Mouse (Mus musculus) cerebellum, adult (tissue): Measurements from ENCODE around the gene 2010111I01Rik.

ENCODE experiments used
- ATAC-seq: cut with Nextera tagmentation; 2 replicates; pipeline ENCODE4 v1.9.2; 2017; ENCODE audit warnings: mild to moderate bottlenecking, moderate library complexity, mixed read lengths; ENCODE audit not compliant: insufficient number of reproducible peaks, low FRiP score, low TSS enrichment

The 2010111I01Rik gene

DNA sequence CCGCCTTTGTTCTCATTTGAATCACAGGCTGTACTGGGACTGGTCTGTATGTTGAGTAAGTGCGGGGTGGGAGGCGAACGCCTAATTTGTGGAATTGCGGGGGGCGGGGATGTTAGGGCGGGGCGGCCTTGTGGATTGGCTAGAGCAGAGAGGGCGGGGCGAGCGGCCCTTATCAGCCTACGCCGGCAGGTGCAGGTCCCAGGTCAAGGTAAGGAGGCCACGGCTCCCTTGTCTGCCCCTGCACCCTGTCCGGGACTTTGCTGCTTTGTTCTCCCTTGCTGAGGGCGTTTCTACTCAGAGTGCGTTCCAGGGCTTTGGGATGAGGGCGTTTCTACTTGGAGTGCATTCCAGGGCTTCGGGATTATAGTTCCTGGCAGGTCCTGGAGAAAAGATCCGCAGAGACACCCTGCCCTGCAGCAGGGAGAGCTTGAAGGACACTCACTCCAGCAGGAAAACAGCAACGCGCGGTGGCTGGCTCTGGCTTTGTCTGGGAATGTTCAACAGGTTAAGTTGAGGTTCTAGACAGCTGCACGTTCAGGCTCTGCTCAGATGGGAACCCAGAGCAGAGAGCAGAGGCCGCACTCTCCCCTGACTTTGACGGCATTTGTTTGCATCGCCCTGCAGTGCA, 308.0 kb downstream of the 2010111I01Rik start:
- ATAC-seq, result 0 out of 2 replicates have a peak, but pooled peaks have one; percentile 34

DNA sequence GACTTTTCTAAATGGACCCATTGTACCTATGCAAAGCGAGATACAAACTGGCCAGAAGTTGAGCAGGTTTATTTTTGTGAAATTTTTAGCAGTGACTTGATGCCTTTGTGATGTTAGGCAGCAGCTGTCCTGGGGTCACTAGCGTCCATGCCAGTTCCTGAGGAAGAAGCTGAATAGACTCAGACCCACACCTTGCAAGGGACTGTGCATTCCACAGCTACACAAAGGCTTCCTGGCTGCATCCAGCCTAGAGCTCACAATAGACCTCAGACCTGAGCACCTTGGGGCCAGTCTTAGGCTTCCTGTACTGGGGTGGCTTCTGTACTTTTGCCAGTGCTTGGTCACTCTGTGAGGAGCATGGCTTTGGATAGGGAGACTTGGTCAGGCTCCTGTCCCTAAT, 309.2 kb downstream of the 2010111I01Rik start:
- ATAC-seq, result no peak

DNA sequence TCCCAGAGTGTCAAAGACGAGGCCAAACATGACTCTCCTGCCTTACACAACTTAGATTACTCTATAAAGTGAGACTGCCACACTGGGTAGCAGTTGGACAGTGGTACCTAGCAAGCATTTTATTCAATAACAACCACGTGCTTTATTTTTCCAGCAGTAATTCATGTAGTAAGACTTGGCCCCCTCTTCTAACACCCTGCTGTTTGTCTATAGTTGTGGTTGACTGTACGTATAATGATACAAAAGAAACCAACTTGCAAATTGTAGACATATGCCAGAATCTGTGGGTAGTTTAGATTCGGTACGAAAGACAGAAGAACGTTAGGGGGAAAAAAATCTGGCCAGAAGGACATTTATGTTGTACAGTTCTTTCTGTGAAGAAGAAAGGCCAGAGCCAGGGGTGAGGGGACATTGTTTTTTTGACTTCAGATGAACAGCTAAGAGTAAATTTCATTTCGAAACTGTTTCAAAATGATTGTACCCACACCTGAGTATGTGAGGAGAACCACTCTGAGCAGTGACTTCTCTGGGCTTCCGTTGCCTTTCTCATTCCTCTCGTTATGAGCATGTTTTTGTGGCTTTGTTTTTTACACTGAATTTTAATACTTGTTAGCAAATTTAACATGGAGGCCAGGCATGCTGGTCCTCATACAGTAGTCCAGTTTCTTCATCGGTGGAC, 309.9 kb downstream of the 2010111I01Rik start:
- ATAC-seq, result no peak

GRCm38 (mm10) chr13:63276389-63276788, 311.7 kb downstream of the 2010111I01Rik start:
- ATAC-seq, result no peak

GRCm38 (mm10) chr13:63277316-63277715, 312.6 kb downstream of the 2010111I01Rik start:
- no peak for ATAC-seq

GRCm38 (mm10) chr13:63278141-63278631, 313.5 kb downstream of the 2010111I01Rik start:
- ATAC-seq, result no peak

DNA sequence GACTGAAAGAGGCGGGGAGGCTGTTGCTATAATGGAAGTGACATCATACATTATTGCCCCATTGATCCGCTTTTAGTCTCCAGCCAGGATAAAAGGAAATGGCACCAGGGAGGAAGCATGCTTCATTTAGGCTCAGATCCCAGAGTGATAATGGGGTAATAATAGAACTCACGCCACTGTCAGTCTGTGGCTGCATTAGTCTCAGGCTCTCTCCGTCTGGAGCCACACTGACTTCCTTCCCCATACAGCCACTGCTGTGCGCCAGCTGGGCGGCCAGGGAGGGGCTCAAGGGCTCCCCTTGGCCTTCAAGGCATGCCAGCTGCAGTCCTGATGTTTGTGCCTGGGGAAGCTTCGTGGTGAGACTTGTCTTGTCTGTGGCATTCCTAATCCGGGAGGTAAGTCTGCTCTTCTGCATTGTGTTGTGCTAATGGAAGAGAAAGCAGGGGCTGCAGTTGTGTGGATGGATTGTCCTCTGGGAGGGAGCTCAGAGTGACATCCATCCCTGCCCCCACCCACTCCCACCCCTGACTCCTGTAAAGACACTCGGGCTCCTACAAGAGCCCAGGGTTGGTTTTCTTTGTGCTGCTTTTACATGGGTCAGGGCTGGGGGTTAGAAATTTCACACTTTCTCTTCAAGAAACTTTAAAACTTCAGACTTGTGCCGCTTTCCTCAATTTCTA, 314.2 kb downstream of the 2010111I01Rik start:
- ATAC-seq, result peak; percentile 46; the same call in 1 of the 2 replicates

- ATAC-seq, result no peak
Measured at GRCm38 (mm10) chr13:63279807-63280206, 315.1 kb downstream of the 2010111I01Rik start.

DNA sequence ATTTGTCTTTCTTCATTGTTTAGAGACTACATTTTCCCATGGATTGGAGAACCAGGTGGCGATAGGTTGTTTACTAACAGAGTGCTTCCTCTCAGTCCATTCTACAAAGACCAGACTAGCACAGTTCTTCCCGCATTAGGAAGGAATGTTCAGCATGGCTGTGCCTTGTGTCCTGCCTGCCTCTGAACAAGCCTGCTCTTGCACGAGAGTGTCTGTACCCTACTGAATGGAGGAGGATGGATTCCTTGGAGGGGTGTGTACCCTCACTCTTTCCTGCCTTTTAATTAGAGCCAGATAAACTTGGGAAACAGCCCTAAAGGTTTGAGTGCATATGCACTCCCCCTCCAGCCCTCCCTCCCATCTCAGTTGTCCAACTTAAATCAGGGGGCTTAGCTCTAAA, 315.7 kb downstream of the 2010111I01Rik start:
- no peak for ATAC-seq

DNA sequence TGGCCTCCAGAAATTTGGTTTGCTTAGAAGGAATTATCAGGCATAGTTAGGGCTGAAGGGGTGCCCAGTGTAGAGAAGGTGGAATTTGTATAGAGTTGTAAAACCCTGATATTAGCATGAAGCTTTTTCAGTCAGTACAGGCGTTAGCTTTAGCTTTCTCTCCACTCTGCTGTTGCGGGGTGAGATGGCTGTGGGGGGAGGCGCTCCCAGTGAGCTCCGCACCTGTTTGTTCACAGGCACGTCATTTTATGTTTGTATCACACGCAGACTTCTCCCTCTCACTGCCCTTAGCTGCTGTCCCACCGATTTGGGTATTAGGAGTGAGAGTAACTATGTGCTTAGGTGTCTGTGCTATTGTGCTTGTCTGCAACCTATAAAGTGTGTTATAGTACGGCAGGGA, 316.5 kb downstream of the 2010111I01Rik start:
- ATAC-seq, result no peak

- no peak for ATAC-seq
Measured at GRCm38 (mm10) chr13:63283236-63283635, 318.5 kb downstream of the 2010111I01Rik start.

DNA sequence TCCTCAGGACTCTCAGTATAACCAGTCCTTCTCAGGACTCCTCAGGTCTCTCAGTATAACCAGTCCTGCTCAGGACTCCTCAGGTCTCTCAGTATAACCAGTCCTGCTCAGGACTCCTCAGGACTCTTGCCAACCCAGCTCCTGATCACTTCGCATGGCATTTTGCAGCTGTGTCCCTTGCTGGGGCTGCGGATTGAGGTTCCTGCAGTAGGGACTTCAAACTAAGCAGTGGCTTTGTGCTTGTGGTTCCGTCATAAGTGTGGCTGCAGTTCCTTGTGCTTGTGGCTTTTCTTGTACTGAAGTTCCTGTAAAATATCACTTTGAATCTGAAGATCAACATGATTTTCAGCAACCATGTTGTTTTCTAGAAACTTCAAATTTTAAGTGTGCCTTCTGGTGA, 320.1 kb downstream of the 2010111I01Rik start:
- ATAC-seq, result no peak

DNA sequence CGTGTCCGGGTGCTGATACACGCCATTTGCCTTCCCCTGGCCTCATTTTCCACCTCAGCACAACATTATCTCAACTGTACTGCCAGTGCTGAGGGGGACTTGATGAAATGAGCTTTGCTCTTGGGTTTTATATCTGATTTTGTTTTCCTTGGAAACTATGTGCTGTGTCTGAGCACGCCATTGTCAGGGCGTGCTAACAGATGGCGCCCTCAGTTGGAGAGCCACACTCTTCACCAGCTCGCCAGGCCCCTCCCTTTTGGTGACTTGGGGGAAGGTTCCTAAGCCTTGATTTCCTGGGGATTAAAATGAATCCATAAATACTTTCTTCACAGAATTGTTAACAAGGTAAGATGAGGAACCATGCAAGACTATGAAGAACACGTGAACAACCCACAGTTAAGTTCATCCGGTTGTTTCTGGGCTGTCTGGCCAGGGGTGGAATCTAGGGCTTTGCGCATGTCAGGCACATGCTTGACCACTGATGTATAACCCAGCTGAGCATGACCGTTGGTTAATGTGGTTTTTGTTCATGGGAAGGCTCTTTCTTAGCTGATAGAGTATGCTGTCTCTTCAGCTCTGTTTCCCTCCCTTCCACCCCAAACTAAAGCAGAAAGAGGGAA, 321.9 kb downstream of the 2010111I01Rik start:
- ATAC-seq, result peak; percentile 62

DNA sequence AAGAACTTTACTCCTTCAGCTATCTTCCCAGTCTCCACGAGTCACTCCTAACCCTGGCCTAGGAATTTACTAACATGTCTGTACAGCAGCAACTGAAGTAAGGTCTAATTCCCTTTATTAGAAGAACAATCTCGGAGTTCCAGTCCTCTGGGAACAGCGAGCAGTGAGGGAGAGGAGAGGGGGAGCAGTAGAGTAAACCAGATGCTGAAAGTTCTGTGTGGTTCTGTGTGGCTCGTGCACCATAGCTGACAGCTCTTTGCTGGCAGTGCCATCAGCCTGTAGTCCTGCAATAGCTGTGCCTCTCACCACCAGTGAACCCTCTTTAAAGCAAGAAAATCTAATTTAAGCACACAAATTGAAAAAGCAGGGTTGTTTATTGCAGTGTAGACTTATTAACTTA, 324.5 kb downstream of the 2010111I01Rik start:
- no peak for ATAC-seq

GRCm38 (mm10) chr13:63289687-63290086, 325.0 kb downstream of the 2010111I01Rik start:
- ATAC-seq, result no peak

DNA sequence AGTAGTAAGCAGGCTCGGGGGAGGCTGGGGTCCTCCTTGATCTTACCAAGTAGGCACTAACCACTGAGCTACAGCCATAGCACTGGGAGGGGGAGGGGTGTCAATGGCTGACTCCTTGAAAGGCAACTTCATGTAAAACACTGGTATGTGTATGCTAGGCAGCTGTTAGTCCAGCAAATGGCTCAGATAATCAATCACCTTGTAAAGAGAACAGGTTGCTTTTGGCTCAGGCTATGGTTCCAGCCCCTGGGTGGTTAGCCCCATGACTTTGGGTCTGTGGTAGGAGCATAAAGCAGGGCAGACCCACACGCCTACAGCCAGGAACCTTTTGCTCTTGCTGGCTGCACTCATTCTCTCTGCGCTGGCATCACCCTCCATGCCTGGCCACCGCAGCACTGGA, 325.4 kb downstream of the 2010111I01Rik start:
- no peak for ATAC-seq

DNA sequence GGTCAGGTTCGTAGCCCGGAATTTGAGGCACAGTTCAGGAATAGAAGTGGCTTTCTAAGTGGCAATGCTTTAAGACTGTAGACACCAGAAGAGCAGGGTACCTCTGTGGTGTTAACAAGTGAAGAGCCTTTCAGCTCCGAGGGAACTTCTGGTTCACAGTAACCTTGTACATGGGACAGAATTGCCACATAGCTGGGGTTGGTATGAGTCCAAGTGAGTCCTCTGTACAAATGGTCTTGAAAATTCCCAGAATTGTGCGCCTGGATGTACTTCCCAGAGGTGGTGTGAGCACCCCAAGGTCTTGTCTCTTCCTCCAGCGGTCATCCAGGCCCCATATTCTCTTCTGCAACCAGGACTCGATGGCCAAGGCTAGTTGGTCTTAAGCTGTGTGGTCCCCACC, 326.3 kb downstream of the 2010111I01Rik start:
- no peak for ATAC-seq

DNA sequence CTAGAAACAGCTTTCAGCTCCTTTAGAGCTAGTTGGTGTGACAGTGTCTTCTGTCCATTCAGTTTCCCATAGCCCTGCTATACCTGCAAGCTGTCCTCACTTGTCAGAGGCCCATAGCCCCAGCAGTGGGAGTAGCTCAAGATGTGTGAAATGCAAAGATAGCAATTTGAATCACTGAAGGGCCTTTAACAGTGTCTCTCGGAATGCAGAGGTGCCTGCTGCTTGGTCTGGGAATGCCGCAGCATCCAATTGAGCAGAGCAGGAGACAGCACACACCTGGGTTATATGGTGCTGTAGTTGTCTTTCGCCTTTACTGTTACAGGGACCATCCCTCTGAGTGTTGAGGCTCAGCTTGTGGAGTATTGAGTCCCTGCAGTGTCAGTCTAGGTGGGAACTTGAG, 329.0 kb downstream of the 2010111I01Rik start:
- no peak for ATAC-seq

DNA sequence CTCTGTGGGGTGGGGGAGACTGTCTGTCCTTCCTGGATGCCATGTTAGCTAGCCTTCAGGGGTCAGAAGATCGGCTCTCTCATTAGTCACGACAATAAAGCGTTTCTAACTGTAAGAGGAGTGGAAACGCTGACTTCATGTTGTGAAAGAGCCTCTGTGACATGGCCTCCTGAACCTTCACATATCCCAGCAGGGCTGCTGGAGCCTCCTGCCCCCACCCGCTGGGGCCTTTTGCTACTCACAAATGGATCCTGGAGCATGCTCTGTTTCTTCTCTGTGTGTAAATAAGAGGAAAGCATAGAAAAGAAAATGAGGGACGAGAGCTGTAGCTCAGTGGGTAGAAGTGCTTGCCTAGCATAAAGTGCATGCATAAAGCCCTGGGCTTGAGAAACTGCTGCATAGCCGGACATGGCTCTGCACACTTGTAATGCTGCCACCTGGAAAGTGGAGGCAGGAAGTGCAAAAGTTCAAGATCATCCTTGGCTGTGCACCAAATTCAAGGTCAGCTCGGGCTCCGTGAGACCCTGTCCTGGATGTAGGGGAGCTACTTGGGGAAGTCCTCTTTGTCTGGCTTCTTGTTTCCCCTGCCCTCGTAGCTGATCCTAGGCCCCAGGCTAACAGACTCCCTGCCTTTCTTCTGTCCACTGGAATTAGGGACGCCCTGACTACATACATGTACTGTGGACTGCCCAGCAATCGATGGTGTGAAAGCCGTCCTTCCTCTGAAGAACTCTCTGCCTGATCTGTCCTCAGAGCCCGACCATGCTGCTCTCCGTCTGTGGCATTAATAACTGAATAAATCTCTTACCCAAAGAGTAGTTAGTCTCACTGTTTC, 329.9 kb downstream of the 2010111I01Rik start:
- ATAC-seq, result peak; percentile 62

DNA sequence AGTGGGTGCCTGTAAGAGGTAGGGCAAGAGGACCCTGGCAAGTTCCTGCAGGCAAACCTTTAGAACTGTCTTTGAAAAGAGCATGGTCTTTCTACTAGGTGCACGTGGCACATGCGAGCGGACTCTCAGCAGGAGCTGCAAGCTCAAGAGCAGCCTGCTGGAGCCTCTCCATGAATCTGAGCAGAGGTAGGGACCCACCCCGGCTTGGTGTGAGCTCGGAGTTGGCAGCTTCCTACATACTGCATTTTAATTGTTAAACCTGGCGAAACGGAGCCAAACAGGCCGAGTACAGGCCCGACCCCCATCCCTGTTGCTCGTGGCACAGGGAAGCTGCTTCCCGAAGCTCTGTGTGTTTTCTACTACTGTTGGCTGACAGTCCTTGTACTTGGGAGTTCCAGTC, 331.6 kb downstream of the 2010111I01Rik start:
- ATAC-seq, result no peak
